Mouse (Mus musculus): Measurements from ENCODE around the gene Raet1e.
"Not testable (repeated sequence)": the region's sequence is repeated elsewhere in the genome, so short reads cannot be mapped to it uniquely, and the experiment has no call there.

DNA sequence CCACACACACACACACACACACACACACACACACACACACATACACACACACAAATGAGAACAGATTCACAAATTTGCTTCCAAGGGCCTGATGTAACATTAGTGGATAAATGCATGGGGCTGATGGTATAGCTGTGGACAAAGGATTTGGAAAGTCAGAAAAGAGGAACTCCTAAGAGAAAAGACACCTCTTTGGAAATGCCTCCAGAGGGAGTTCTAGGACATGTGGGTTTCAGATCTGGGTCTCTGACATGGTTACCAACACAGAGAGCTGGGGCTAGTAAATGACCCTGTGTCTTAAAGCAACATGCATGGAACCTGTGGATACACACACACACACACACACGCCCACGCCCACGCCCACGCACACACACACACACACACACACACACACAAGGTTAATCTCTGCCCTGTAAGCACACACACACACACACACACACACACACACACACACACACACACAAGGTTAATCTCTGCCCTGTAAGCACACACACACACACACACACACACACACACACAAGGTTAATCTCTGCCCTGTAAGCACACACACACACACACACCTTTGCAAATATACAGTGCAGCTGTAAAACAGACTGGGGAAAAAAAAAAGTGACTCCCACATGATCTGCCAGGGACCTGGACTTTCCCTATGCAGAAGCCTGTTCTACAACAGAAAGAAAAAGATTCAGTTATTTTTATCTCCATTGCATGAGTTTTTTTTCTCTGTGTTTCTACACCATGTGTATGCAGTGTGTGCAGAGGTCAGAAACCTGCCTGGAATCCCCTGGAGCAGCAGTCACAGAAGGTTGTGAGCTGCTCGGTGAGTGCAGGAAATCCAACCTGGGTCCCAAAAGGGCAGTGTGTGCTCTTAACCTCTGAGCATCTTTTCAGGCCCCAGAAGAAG is 14.3 kb downstream of the Raet1e start:
- not testable (repeated sequence) for TF ChIP-seq CTCF, POLR2A (IDR thresholded peaks at IDR 0.05; ENCODE audit: insufficient read depth, low read depth, low read length)

All from olfactory bulb, adult 2 months (tissue).